Mouse (Mus musculus) kidney, adult 2 months (tissue): ENCODE measurements around the gene Gm34653. TPM values are rescaled to one million over a fixed set of nuclear protein-coding genes. Genes with fewer than 3 reads are reported as not detected.
"Not testable (repeated sequence)": the region's sequence is repeated elsewhere in the genome, so short reads cannot be mapped to it uniquely, and the experiment has no call there.

Experiments used
- DNase-seq: peaks from one replicate; pipeline ENCODE4 v3.0.0; 2021
- H3K27ac ChIP-seq: fragments of 200-500 bp; 2 replicates; pipeline ENCODE4 v1.5.1; 2012; ENCODE audit warnings: low read depth, low read length, control low read depth, inconsistent platforms; ENCODE audit not compliant: insufficient read depth
- H3K27me3 ChIP-seq: fragments of 200-500 bp; replicated peaks from 2 replicates; pipeline ENCODE4 v1.6.1; 2012; ENCODE audit warnings: mild to moderate bottlenecking, moderate library complexity, low read length, inconsistent platforms; ENCODE audit not compliant: control insufficient read depth, insufficient read depth
- H3K36me3 ChIP-seq: fragments of 200-500 bp; 2 replicates; pipeline ENCODE4 v1.6.1; 2012; ENCODE audit warnings: mild to moderate bottlenecking, moderate library complexity, low read length, inconsistent platforms; ENCODE audit not compliant: control insufficient read depth, insufficient read depth
- H3K4me1 ChIP-seq: fragments of 200-500 bp; 2 replicates; pipeline ENCODE4 v1.6.1; 2011; ENCODE audit warnings: low read length; ENCODE audit not compliant: control insufficient read depth, insufficient read depth
- H3K4me3 ChIP-seq: fragments of 200-500 bp; 2 replicates; pipeline ENCODE4 v1.5.1; 2011; ENCODE audit warnings: mild to moderate bottlenecking, low read depth, low read length, control low read depth; ENCODE audit not compliant: insufficient read depth
- CTCF ChIP-seq: fragments of 200-500 bp; conservative IDR thresholded peaks from 2 replicates; pipeline ENCODE4 v1.5.1; 2011; ENCODE audit warnings: low read depth, mild to moderate bottlenecking, control low read depth, low read length, moderate library complexity, mixed read lengths; ENCODE audit not compliant: insufficient read depth, insufficient read length
- POLR2A ChIP-seq: fragments of 200-500 bp; IDR thresholded peaks from one replicate; pipeline ENCODE4 v1.6.1; 2011; ENCODE audit warnings: low read depth, low read length, control low read depth
- WGBS: fragments of 180-500 bp; shearing (Covaris S2); methylation state at CpG from one replicate; pipeline ENCODE4 v1.1.7; 2018; 5-methylcytosine and 5-hydroxymethylcytosine counted together
- polyA plus RNA-seq: library from polyadenylated mRNA; depleted of rRNA; stranded (reverse); fragments of >200 nt; gene quantifications from 2 replicates; pipeline ENCODE4 v1.2.3, GENCODE M21; 2012

Gm34653 gene
- polyA plus RNA-seq, 1 experiment: not detected

DNA sequence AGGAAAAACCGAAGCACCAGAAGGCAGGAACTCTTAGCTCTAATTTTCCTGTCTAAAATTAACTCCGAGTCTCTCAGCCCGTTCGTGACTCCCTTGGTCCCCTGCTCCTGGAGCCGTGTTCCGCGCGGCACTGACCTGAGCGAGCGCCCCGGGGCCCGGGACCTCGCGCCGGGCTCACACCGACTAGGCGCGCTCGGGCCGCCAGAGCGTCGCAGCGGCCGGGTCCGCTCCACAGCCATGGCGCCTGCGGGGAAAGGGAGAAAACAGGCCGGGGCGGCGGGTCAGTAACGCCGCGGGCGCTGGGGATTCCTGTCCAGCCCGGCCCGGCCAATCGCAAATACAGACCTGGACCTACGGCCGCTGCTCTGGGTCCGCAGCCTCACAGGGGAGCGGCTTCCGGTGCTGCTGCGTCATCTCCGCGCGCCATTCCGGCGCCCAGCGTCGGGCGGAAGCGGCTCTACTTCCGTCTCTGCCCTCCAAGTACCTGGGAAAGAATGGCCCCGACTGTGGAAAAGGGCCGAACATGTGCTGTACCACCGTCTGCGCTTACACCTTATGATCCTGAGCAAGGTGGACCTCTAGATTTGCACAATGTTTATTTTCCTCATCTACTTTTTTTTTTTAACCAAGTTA, 6.9 kb upstream of the Gm34653 start, which contains the start of gene Fbxw2:
Fbxw2 (minus strand) TSS at position 485 of the 633 bp plus-strand sequence.
- Histone ChIP-seq H3K4me3 (peak within 1 kb of the TSS; percentile 69), H3K36me3 (peaks cover 2% of the 10 kb centered on the region), H3K4me1 (peaks cover 9% of the 10 kb centered on the region; the same call in 1 of the 2 replicates), H3K27me3 (no peaks in the 10 kb centered on the region), H3K27ac (peak within 1 kb of the TSS; percentile 69)
- no peak for TF ChIP-seq CTCF
- TF ChIP-seq POLR2A: peak; percentile 37
- DNase-seq: peak; percentile 95
- under 1% methylated on average over 57 of the region's 57 CpGs for WGBS

DNA sequence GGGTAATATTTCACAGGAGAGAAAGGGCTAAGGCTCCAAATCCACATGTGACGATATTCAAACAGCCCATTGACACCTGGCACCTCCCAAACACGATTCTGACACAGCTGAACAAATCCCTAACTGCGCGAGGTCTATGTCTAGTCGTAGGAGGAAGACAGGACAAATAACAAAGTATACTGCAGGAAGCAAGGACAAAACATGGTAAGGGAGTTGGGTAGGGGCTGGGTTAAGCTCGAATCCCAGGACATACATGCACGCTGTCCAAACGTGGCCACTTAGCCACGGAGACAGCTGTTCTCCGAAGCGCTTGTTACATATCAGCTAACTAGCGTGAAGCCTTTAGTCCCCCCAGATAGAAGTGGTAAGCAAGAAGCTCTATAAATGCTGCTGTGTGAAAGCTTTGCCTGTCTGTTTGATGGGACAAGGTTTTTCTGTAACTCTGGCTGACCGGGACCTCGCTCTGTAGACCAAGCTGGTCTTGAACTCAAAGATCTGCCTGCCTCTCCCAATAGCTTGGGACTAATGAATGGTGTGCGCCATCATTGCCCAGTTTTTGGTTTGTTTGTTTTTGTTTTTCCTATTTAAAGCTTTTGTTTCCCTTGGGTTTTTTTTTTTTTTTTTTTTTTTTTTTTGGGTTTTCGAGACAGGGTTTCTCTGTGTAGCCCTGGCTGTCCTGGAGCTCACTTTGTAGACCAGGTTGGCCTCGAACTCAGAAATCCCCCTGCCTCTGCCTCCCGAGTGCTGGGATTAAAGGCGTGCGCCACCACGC, 6.2 kb upstream of the Gm34653 start:
- WGBS: 39% methylated on average over 20 of the region's 21 CpGs
- Histone ChIP-seq H3K4me1 (peaks cover 9% of the 10 kb centered on the region; the same call in 1 of the 2 replicates), H3K27me3 (no peaks in the 10 kb centered on the region), H3K4me3 (peak overlapping the region; percentile 69), H3K36me3 (peaks cover 2% of the 10 kb centered on the region), H3K27ac (0 out of 2 replicates have a peak overlapping the region, but pooled peaks have one; percentile 2)
- no peak for DNase-seq
- TF ChIP-seq POLR2A (no peak), CTCF (no peak)

DNA sequence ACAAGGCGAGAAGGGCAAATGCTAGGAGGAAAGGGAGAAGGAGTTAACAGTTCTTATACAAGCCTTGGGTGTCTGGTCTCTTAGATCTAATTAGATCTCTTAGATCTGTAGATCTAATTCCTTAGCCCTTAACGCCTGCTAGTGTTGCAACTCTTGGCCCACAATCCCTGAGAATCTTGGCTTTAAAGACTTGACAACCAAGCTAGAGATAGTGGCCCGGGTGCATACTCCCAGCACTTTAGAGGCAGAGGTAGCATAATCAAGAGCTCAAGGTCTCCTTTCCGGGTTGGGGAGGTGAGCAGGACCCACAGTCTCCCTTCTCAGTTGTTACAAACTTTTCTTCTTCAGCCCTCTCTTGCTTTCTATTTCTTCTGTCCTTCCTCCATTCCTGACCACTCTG, 5.2 kb upstream of the Gm34653 start:
- Histone ChIP-seq H3K27me3 (no peaks in the 10 kb centered on the region), H3K36me3 (no peaks in the 10 kb centered on the region), H3K27ac (no peak overlapping the region), H3K4me1 (peaks cover 9% of the 10 kb centered on the region; the same call in 1 of the 2 replicates), H3K4me3 (no peak overlapping the region)
- no peak for TF ChIP-seq POLR2A
- no peak for TF ChIP-seq CTCF
- no peak for DNase-seq
- 87% methylated on average over 4 of the region's 4 CpGs for WGBS

DNA sequence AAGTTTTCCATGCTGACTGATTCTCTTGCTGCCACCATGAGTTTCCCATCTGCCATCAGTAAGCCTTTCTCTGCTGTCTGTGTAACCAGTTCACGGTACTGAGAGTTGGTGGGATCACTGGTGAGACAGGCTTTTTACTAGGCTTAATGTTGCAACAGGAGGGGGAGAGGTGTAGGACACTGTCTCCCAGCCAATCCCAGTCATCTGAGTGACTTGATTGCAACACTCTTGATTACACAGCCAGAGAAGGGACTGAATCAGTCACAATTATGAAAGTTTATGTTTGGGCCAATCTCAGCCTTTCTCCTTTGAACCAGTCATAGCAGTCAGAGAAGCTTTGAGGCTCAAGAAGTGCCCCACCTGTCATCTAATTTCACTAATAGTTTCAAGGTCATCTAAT, 4.8 kb upstream of the Gm34653 start:
- Histone ChIP-seq H3K27me3 (no peaks in the 10 kb centered on the region), H3K27ac (no peak overlapping the region), H3K4me3 (no peak overlapping the region), H3K36me3 (no peaks in the 10 kb centered on the region), H3K4me1 (peaks cover 9% of the 10 kb centered on the region; the same call in 1 of the 2 replicates)
- TF ChIP-seq CTCF (no peak), POLR2A (no peak)
- 86% methylated on average over 1 of the region's 1 CpGs for WGBS
- DNase-seq: no peak

DNA sequence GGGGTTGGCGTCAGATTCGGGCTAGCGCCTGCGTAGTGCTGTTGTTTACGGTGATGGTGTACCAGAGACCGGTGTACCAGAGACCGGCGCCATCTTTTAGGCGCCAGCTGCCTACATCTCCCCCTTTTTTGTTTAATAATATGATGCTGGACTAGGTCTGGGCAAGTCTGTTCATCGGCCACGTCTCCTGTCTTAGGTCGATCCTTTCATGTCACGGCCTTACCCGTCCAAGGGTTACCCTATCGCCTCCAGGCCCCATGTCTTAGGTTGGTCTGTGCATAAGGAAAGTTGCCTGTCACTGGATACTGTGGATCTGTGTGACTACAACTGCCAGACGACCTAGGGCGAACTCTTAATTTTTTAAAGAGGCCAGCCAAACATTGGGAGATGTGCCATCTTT, 2.7 kb upstream of the Gm34653 start:
- 95% methylated on average over 17 of the region's 17 CpGs for WGBS
- H3K4me3 ChIP-seq, H3K36me3 ChIP-seq, DNase-seq, H3K4me1 ChIP-seq, H3K27me3 ChIP-seq, H3K27ac ChIP-seq: not testable (repeated sequence)

DNA sequence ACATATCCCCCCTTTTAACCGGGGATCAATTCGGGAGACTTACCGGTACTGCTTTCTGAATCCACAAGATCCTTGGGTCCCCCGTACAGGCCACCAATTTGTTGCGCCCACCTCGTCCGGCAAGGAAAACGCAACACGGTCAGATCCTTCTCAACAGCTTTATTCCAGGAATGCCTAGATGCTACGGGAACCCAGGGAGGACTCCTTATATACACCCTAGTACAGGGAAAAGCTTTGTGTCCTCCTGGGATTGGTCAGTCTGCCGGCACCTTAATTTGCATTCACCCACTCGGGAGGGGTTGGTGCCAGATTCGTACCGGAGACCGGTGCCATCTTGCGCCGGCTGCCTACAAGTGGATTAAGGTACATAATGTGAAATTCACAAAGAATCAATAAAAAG, 817 bp downstream of the Gm34653 start:
- Histone ChIP-seq H3K4me1 (no peaks in the 10 kb centered on the region), H3K36me3 (no peaks in the 10 kb centered on the region), H3K27ac (no peak overlapping the region), H3K4me3 (no peak overlapping the region), H3K27me3 (0 out of 2 replicates have a peak, but pooled peaks cover 1% of the 10 kb centered on the region)
- no peak for DNase-seq
- 90% methylated on average over 17 of the region's 17 CpGs for WGBS
- no peak for TF ChIP-seq CTCF
- no peak for TF ChIP-seq POLR2A

DNA sequence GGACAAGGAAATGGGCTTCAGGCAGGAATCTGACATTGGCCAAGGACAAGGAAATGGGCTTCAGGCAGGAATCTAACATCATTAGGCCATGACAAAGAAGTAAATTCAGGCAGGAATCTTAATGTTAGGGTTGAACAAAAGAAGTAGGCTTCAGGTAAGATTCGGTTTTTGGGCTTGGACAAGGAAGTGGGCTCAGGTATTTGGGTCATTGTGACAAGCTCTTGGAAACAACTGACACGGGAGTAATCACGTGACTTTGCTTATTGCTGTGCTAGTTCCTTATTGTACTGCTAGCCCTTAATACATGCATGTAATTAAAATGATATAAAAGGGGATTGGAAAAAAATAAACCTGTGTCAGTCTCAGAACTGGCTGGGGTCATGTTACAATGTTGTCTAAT, 2.9 kb downstream of the Gm34653 start:
- Histone ChIP-seq H3K4me1 (no peaks in the 10 kb centered on the region), H3K27ac (no peak overlapping the region), H3K27me3 (0 out of 2 replicates have a peak, but pooled peaks cover 1% of the 10 kb centered on the region), H3K36me3 (no peaks in the 10 kb centered on the region), H3K4me3 (no peak overlapping the region)
- no peak for DNase-seq
- TF ChIP-seq POLR2A (no peak), CTCF (no peak)
- 76% methylated on average over 3 of the region's 3 CpGs for WGBS
